Mouse (Mus musculus) liver, embryonic 15.5 days (tissue): Measurements from ENCODE around the gene Clec2l. TPM values are rescaled to one million over a fixed set of nuclear protein-coding genes. Genes with fewer than 3 reads are reported as not detected.

Experiments
- ATAC-seq: fragments of 200-750 bp; cut with Nextera tagmentation; 2 replicates; pipeline ENCODE4 v1.8.0; 2017; ENCODE audit warnings: moderate number of reproducible peaks, mild to moderate bottlenecking, moderate library complexity; ENCODE audit not compliant: insufficient read depth
- H3K27ac ChIP-seq: fragments of 300-500 bp; sonication (generic); replicated peaks from 2 replicates; pipeline ENCODE4 v1.5.1; 2015; ENCODE audit warnings: mild to moderate bottlenecking, inconsistent platforms
- H3K27me3 ChIP-seq: fragments of 300-500 bp; sonication (generic); 2 replicates; pipeline ENCODE4 v1.6.1; 2015; ENCODE audit warnings: mild to moderate bottlenecking, inconsistent platforms
- H3K36me3 ChIP-seq: fragments of 300-500 bp; sonication (generic); replicated peaks from 2 replicates; pipeline ENCODE4 v1.6.1; 2015; ENCODE audit warnings: moderate library complexity, mild to moderate bottlenecking, inconsistent platforms
- H3K4me1 ChIP-seq: fragments of 300-500 bp; sonication (generic); replicated peaks from 2 replicates; pipeline ENCODE4 v1.6.1; 2015; ENCODE audit warnings: inconsistent platforms
- H3K4me2 ChIP-seq: fragments of 300-500 bp; sonication (generic); 2 replicates; pipeline ENCODE4 v1.6.1; 2015; ENCODE audit warnings: moderate library complexity, mild to moderate bottlenecking, inconsistent platforms
- H3K4me3 ChIP-seq: fragments of 300-500 bp; sonication (generic); replicated peaks from 2 replicates; pipeline ENCODE4 v1.5.1; 2015; ENCODE audit warnings: mild to moderate bottlenecking, inconsistent platforms
- H3K9ac ChIP-seq: fragments of 300-500 bp; sonication (generic); 2 replicates; pipeline ENCODE4 v1.6.1; 2015; ENCODE audit warnings: moderate library complexity, mild to moderate bottlenecking, inconsistent platforms
- H3K9me3 ChIP-seq: fragments of 300-500 bp; sonication (generic); replicated peaks from 2 replicates; pipeline ENCODE4 v1.6.1; 2016; ENCODE audit warnings: inconsistent platforms
- WGBS: fragments of 180-500 bp; shearing (Covaris S2); methylation state at CpG from one replicate; pipeline ENCODE4 v1.1.7; 2015; ENCODE audit warnings: mixed read lengths; ENCODE audit not compliant: insufficient replicate concordance; 5-methylcytosine and 5-hydroxymethylcytosine counted together
- polyA plus RNA-seq: library from polyadenylated mRNA; unstranded; fragments of >200 nt; fragmentation: Nextera tagmentation; extraction: Ambion mirVana; gene quantifications from 2 replicates; pipeline ENCODE4 v1.2.1, GENCODE M21; 2015

The Clec2l gene
- polyA plus RNA-seq, 1 experiment from 2014 or later, result 0.08 TPM

DNA sequence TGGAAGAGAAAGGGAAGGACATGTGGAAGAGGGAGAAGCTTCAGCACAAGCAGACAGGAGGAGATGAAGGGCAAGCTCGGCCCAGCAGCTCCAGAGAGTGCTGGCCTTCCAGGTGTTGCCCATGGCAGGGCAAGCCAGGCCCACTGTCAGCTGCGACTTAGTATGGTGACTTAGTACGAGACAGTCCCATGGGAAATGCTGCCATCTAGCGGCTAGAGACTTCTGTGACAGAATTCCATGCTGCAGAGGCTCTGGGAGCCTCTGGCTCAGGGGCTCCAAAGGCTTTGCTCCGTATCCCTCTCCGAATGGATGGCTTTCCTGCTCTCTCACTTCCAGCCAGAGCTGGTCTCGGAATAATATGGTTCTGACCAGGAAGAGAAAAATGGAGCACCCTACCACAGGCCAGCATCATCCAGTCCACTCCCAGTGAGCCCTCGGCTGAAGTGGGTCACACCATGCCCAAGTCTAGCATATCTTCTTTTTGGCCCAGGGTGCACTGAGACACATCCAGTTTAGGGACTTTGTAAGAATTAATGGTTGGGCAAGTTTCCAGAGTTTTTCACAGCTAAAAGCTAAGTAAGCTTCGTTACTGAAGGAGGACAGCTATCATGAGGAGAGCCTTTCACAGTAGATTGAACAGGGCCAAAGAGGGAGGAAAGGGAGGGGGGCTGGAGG lies 32.6 kb downstream of the Clec2l start:
- Histone ChIP-seq H3K27me3 (no peaks in the 10 kb centered on the region), H3K4me1 (no peaks in the 10 kb centered on the region; the same call in 1 of the 2 replicates), H3K36me3 (peaks cover 95% of the 10 kb centered on the region), H3K27ac (no peak overlapping the region), H3K4me2 (no peak overlapping the region), H3K4me3 (no peak overlapping the region), H3K9ac (no peak overlapping the region), H3K9me3 (no peaks in the 10 kb centered on the region)
- WGBS, result 34% methylated on average over 9 of the region's 9 CpGs
- no peak for ATAC-seq

DNA sequence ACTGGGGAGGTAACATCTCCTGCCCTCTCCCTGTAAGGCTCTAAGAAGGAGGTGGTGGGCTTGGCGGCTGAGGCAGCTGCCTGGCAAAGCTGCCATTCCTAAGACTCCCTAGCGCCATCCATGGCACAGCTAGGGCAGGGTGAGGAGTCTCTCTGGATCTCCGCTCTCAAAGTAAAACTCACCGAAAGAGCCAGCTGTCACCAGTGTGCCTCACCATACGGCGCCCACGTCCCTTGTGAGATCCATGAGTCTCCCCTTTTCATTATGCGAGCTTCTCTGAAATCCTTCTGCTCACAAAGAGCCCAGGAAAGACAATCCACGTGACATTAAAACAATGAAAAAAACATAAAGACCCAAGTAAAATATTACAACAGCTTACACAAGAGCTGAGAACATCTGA lies 33.7 kb downstream of the Clec2l start:
- no peak overlapping the region for H3K27ac ChIP-seq
- no peak overlapping the region for H3K4me2 ChIP-seq
- WGBS, result 92% methylated on average over 9 of the region's 9 CpGs
- no peak overlapping the region for H3K9ac ChIP-seq
- H3K4me3 ChIP-seq, result no peak overlapping the region
- H3K27me3 ChIP-seq, result no peaks in the 10 kb centered on the region
- no peaks in the 10 kb centered on the region; the same call in 1 of the 2 replicates for H3K4me1 ChIP-seq
- no peak for ATAC-seq
- no peaks in the 10 kb centered on the region for H3K9me3 ChIP-seq
- peaks cover 95% of the 10 kb centered on the region for H3K36me3 ChIP-seq

DNA sequence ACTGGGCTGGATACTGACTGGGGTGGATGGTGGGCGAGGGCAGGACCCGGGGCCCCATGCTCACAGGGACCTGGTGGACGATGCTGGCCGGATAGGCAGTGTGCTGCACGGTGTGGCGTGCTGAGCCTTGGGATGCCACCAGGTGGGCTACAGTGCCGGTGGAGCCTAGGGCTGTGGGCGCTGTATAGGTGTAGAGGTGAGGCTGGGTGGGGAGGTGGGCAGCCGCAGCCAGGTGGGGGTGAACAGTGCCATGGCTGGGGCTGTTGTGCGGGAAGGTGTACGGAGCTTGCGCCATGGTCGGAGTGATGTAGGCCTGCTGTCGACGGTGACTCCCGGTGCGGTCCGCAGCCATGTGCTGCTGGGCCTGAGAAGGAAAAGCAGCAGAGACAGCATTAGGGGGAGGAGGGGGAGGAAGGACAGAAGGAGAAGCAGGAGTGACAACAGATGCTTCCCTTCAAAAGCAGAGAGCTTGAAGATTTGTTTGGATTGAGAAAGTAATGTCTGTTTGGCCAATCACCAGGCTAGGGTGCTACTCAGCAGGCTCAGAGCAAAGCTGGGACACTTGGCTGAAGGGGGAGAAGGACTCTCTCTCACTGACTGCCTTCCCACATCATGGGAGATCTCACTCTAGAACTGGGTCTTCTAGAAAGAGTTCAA lies 35.5 kb downstream of the Clec2l start:
- no peaks in the 10 kb centered on the region; the same call in 1 of the 2 replicates for H3K4me1 ChIP-seq
- H3K9me3 ChIP-seq, result no peaks in the 10 kb centered on the region
- no peak; the same call in 1 of the 2 replicates for ATAC-seq
- no peaks in the 10 kb centered on the region for H3K27me3 ChIP-seq
- no peak overlapping the region for H3K4me3 ChIP-seq
- H3K4me2 ChIP-seq, result no peak overlapping the region
- 97% methylated on average over 18 of the region's 18 CpGs for WGBS
- no peak overlapping the region for H3K27ac ChIP-seq
- H3K36me3 ChIP-seq, result peaks cover 95% of the 10 kb centered on the region
- H3K9ac ChIP-seq, result no peak overlapping the region

DNA sequence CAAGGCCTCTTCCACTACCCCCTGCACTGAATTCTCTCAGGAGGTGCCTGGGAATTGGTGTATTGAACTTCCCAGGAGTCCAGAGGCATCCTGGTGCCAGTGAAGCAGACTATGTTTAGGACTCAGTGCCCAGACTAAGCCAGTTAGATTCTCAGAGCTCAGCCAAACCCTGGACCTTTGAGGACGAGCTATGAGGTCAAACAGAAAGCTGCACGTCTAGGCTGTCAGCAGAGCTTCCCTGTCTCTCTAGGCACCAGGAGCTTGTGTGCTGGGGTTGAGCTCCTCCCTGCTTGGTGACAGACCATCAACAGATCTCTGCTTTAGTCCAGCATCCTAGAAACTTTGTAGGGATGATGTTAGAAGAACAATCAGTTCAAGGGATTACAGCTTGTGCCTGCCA lies 38.6 kb downstream of the Clec2l start:
- no peak overlapping the region for H3K4me3 ChIP-seq
- H3K4me1 ChIP-seq, result peaks cover 4% of the 10 kb centered on the region; the same call in 1 of the 2 replicates
- H3K27ac ChIP-seq, result no peak overlapping the region
- H3K36me3 ChIP-seq, result peaks cover 94% of the 10 kb centered on the region
- 64% methylated on average over 2 of the region's 2 CpGs for WGBS
- no peaks in the 10 kb centered on the region for H3K9me3 ChIP-seq
- H3K4me2 ChIP-seq, result no peak overlapping the region
- no peak overlapping the region for H3K9ac ChIP-seq
- ATAC-seq, result no peak
- H3K27me3 ChIP-seq, result no peaks in the 10 kb centered on the region

DNA sequence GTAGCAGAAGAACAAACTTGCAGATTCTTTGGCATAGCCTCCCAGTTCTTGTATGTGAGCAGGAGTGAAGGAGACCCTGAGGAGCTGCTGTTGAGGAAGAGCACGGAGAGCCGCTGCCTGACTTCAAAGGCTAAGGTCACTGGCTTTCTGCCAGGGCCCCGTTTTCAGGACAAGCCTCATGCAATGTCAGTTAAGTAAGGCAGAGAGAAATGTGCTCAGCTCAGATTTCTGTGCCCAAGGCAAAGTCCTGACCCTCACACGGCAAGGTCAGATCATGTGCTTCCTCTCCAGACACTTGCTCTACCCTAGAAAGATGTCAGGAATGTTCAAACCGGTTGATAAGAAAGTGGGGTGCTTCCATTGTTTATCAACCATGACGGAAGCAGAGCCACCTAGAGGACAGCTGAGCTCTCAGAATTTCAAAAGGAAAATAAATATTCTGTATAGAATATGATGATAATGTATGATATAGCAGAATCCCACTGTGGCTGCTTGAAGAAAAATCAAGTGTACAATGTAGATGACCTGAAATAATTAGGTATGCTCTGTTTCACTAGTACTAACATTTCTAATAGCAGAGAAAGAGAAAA lies 40.0 kb downstream of the Clec2l start:
- no peak for ATAC-seq
- Histone ChIP-seq H3K4me2 (no peak overlapping the region), H3K36me3 (peaks cover 96% of the 10 kb centered on the region), H3K9ac (no peak overlapping the region), H3K4me1 (peaks cover 4% of the 10 kb centered on the region; the same call in 1 of the 2 replicates), H3K4me3 (no peak overlapping the region), H3K9me3 (no peaks in the 10 kb centered on the region), H3K27ac (no peak overlapping the region), H3K27me3 (no peaks in the 10 kb centered on the region)
- 71% methylated on average over 6 of the region's 6 CpGs for WGBS

DNA sequence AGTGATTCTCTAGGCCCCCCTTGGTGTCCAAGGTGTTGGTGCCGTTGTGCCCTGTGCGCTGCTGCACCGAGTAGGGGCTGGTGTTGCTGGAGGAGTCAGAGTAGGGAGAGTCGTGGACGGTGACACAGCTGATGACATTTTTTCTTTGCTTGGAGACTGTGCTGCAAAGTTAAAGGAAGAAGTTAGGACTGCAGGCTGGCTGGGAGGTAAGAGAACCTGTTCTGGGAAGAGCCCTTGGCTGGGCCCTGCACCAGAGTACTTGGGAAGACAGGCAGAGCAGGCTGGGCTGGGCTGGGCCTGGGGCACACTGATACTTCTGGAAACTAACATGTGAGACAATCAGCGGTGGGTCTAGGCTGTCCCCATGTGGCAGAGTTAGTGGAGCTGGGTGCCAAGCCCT lies 40.7 kb downstream of the Clec2l start:
- WGBS, result 95% methylated on average over 6 of the region's 6 CpGs
- Histone ChIP-seq H3K9ac (no peak overlapping the region), H3K27me3 (no peaks in the 10 kb centered on the region), H3K4me3 (no peak overlapping the region), H3K9me3 (no peaks in the 10 kb centered on the region), H3K4me1 (peaks cover 4% of the 10 kb centered on the region; the same call in 1 of the 2 replicates), H3K4me2 (no peak overlapping the region), H3K36me3 (peaks cover 96% of the 10 kb centered on the region), H3K27ac (no peak overlapping the region)
- ATAC-seq, result no peak

DNA sequence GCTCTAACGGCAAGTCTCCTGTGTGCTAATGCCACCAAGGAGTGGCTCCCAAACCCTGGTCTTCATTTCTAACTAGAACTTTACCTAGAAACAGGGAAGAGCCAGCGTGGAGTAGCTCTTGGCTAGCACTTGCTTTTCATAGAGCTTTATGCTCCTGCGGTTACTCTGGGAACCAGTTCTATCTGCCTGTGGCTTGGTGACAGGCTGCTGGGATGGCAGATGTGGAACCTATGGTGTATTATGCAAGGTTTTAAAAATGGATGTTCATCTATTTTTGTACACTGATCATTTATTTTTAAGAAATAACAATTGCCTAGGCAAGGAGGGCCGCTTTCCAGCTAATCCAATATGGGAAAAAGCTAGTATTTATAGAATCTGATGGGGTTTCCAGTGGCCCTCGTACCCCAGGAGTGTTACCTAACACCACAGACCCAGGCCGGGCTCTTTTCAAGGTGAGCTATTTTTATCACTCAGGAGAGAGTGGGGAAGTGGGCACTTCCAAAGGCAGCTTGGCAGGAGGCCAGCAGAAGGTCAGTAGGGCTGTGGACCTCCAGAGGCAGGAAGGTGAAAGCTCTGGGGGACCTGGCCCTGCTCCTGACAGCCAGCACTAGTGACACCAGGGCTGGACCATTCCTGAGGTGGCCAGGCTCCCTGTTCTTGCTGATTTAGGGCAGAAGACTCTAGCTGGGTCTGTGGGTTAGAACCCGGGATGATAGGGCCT lies 41.6 kb downstream of the Clec2l start:
- H3K4me1 ChIP-seq, result peaks cover 4% of the 10 kb centered on the region; the same call in 1 of the 2 replicates
- 0 out of 2 replicates have a peak, but pooled peaks have one; percentile 40 for ATAC-seq
- H3K4me2 ChIP-seq, result no peak overlapping the region
- H3K27me3 ChIP-seq, result no peaks in the 10 kb centered on the region
- peaks cover 96% of the 10 kb centered on the region for H3K36me3 ChIP-seq
- no peak overlapping the region for H3K27ac ChIP-seq
- WGBS, result 80% methylated on average over 7 of the region's 7 CpGs
- no peak overlapping the region for H3K9ac ChIP-seq
- H3K9me3 ChIP-seq, result no peaks in the 10 kb centered on the region
- no peak overlapping the region for H3K4me3 ChIP-seq

DNA sequence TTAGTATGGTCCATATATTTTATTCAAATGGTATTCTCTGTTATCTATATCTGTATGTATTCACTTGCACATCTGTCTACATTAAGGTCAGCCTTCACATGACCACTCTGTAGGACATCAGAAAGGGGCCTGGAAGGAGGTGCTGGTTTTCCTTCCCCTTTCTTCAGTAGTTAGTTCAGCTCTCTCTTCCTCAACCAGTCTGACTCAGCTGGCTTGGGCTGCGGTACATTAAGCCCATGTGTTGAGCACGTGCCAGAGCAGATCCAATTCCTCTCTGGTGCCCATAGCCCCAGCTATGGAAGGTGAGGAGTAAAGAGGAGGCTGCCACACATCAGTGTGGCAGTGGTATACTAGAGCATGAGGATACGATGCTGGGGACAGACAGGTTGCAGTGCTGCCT lies 47.6 kb downstream of the Clec2l start:
- peaks cover 98% of the 10 kb centered on the region for H3K36me3 ChIP-seq
- no peak overlapping the region for H3K4me2 ChIP-seq
- no peaks in the 10 kb centered on the region for H3K4me1 ChIP-seq
- no peak overlapping the region for H3K27ac ChIP-seq
- H3K4me3 ChIP-seq, result no peak overlapping the region
- peak; percentile 31; the same call in 1 of the 2 replicates for ATAC-seq
- WGBS, result 81% methylated on average over 3 of the region's 3 CpGs
- H3K9ac ChIP-seq, result no peak overlapping the region
- H3K27me3 ChIP-seq, result no peaks in the 10 kb centered on the region
- no peaks in the 10 kb centered on the region for H3K9me3 ChIP-seq

DNA sequence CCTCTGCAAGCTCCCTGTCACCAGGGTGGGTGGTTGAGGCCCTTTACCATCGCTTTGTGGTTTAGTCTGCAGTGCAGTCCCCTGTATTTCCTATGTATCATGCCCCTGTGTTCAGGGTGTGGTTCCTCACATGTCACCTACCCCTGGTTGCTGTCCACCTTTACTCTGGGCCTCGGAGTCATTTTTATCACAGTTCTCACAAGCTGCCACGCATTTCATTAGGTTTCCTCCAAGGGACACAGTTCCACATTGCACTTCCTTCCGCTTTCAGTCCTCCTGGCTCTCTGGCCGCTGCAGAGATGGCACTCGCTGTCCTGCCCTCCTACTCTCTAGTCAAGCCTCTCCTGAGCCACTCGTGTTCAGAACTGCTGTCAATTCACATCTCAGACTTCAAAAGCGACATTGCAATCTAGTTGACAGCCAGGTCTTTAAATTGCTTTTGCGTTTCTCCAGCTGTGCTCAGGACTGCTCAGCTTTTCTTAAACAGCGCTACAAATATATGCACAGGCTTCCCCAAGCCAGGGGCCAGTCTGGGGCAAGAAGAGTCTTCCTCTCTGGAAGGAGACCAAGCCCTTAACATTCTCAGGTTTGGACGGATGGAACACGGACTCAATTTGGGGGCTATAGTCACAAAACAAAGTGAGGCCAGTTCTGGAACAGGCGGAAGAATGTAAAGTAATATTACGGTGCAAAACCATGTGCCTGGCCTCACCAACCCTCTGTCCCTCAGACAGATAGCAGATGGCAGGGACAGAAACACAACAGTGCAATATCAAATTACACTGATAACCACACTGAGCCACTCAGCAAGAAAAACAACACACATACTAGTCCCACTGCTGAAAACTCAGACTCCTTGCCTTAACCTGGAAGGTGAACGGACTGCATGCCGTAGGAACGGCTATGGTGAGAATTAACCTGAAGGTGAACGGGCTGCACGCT lies 51.4 kb downstream of the Clec2l start:
- no peak overlapping the region for H3K4me2 ChIP-seq
- H3K36me3 ChIP-seq, result peaks cover 100% of the 10 kb centered on the region
- no peaks in the 10 kb centered on the region for H3K4me1 ChIP-seq
- WGBS, result 71% methylated on average over 19 of the region's 19 CpGs
- H3K27me3 ChIP-seq, result no peaks in the 10 kb centered on the region
- H3K4me3 ChIP-seq, result no peak overlapping the region
- ATAC-seq, result no peak
- H3K9ac ChIP-seq, result no peak overlapping the region
- no peaks in the 10 kb centered on the region for H3K9me3 ChIP-seq
- H3K27ac ChIP-seq, result no peak overlapping the region

DNA sequence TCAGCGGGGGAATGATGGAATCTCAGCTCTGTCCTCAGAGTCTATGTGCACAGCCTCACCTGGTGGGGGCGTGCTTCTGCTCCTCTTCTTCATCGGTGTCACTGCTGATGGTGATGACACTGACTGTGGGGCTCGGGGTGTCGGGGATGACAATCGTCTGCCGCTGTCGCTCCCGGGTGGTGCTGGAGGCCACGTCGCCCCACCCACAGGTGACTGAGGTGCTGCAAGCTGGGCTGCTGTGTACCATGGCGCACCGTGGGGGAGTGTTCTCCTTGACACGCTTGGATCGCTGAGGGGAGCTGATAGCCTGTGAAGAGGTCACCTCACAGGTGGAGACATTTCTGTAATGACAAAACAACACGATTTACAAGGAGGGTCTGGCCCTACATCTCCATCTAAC lies 53.0 kb downstream of the Clec2l start:
- ATAC-seq, result no peak
- no peaks in the 10 kb centered on the region for H3K4me1 ChIP-seq
- H3K27ac ChIP-seq, result no peak overlapping the region
- H3K9me3 ChIP-seq, result no peaks in the 10 kb centered on the region
- no peaks in the 10 kb centered on the region for H3K27me3 ChIP-seq
- no peak overlapping the region for H3K4me3 ChIP-seq
- no peak overlapping the region for H3K9ac ChIP-seq
- peaks cover 100% of the 10 kb centered on the region for H3K36me3 ChIP-seq
- no peak overlapping the region for H3K4me2 ChIP-seq
- WGBS, result 94% methylated on average over 16 of the region's 16 CpGs
